Mouse (Mus musculus) heart, adult 2 months (tissue): ENCODE results near the gene Ppt1.

Source experiments
- CTCF ChIP-seq: fragments of 200-600 bp; IDR thresholded peaks from 2 replicates; pipeline ENCODE4 v1.8.1; 2022; ENCODE audit warnings: antibody characterized with exemption, mild to moderate bottlenecking, moderate library complexity
- POLR2A ChIP-seq: fragments of 200-500 bp; IDR thresholded peaks from 2 replicates; pipeline ENCODE4 v1.6.1; 2011; ENCODE audit warnings: mild to moderate bottlenecking, low read depth, low read length, control low read depth; ENCODE audit not compliant: insufficient read depth

- TF ChIP-seq POLR2A, result no peak
- no peak for TF ChIP-seq CTCF
Measured at GRCm38 (mm10) chr4:122811180-122811579, 24.9 kb upstream of the Ppt1 start.
